Comparison of ENCODE assay signal across 8 mouse cellular contexts in genomic region chr11:98338507-98338961, GRCm38 (mm10). TPM values are rescaled to one million over a fixed set of nuclear protein-coding genes. Genes with fewer than 3 reads are reported as not detected.
DNase-seq lines count a peak whose midpoint lies in the region; ATAC-seq and TF ChIP-seq lines count a peak whose summit lies in the region.

No protein-coding gene starts in this region.

- H3K36me3 ChIP-seq in kidney, embryonic 14.5 days (ENCODE audit: control insufficient read depth, insufficient read depth, low read length) = no peaks in the 10 kb centered on the region
- H3K36me3 ChIP-seq in liver, embryonic 15.5 days (replicated peaks) = no peaks in the 10 kb centered on the region

- no peaks in the 10 kb centered on the region for H3K9me3 ChIP-seq in kidney, embryonic 14.5 days (ENCODE audit: control insufficient read depth, low read length)
- H3K9me3 ChIP-seq in liver, embryonic 15.5 days (replicated peaks) = no peaks in the 10 kb centered on the region

- WGBS in kidney, embryonic 14.5 days = under 1% methylated on average over 38 of the region's 57 CpGs
- WGBS in liver, embryonic 15.5 days (ENCODE audit: insufficient replicate concordance) = 1% methylated on average over 46 of the region's 57 CpGs

- peaks cover 29% of the 10 kb centered on the region for H3K4me1 ChIP-seq in kidney, embryonic 14.5 days (ENCODE audit: control insufficient read depth, insufficient read depth, low read length)
- H3K4me1 ChIP-seq in liver, embryonic 15.5 days (replicated peaks) = peaks cover 27% of the 10 kb centered on the region

- peaks cover 91% of the 10 kb centered on the region for H3K27me3 ChIP-seq in kidney, embryonic 14.5 days (ENCODE audit: control insufficient read depth, insufficient read depth, low read length)
- H3K27me3 ChIP-seq in liver, embryonic 15.5 days = peaks cover 97% of the 10 kb centered on the region

- H3K9ac ChIP-seq in kidney, embryonic 14.5 days (ENCODE audit: low read depth, low read length) = peak overlapping the region; percentile 52; the same call in 1 of the 2 replicates
- H3K9ac ChIP-seq in liver, embryonic 15.5 days = no peak overlapping the region

- no peak for TF ChIP-seq POLR2A in brain, embryonic 14.5 days (IDR thresholded peaks at IDR 0.05; ENCODE audit: borderline replicate concordance, extremely low read depth, insufficient read depth, insufficient read length, poor library complexity, severe bottlenecking)

- DNase-seq in layer of hippocampus, adult 18-20 months (ENCODE audit: low spot score in 2 of 2) = peak; percentile 79 to 82
- DNase-seq in layer of hippocampus, adult 9-11 months = no peak
- DNase-seq in brain, embryonic 14.5 days (ENCODE audit: low read depth) = peak; percentile 87
- DNase-seq in frontal cortex, adult 2 months (ENCODE audit: extremely low spot score in 1 of 2, low spot score in 1 of 2) = peak; percentile 56 to 90
- DNase-seq in right cerebral cortex, adult 2 months (ENCODE audit: low spot score in 2 of 2) = peak; percentile 80 to 82

- no peak overlapping the region for H3K27ac ChIP-seq in kidney, embryonic 14.5 days (ENCODE audit: low read depth, low read length)
- H3K27ac ChIP-seq in liver, embryonic 15.5 days (replicated peaks) = no peak overlapping the region

- peak overlapping the region; percentile 55 for H3K4me3 ChIP-seq in kidney, embryonic 14.5 days (ENCODE audit: low read length)
- H3K4me3 ChIP-seq in liver, embryonic 15.5 days (replicated peaks) = peak overlapping the region; percentile 42

- TF ChIP-seq CTCF in brain, embryonic 14.5 days (IDR thresholded peaks at IDR 0.05; ENCODE audit: borderline replicate concordance, extremely low read depth, insufficient read depth, insufficient read length) = no peak

- peak overlapping the region; percentile 98 for H3K4me2 ChIP-seq in kidney, embryonic 14.5 days (replicated peaks; ENCODE audit: low read depth, low read length)
- peak overlapping the region; percentile 65 for H3K4me2 ChIP-seq in liver, embryonic 15.5 days

- no peak for ATAC-seq in kidney, embryonic 14.5 days (ENCODE audit: low FRiP score, low TSS enrichment)
- no peak for ATAC-seq in liver, embryonic 15.5 days (ENCODE audit: insufficient read depth)
- no peak for ATAC-seq in granulocyte monocyte progenitor cell, adult 5-6 weeks (replicated peaks; ENCODE audit: poor library complexity, severe bottlenecking)

RNA-seq across cellular contexts. Expression of gene Neurod2, which starts 9.1 kb away (rescaled TPM):
- total RNA-seq in layer of hippocampus, adult 18-20 months (2021) = 100 to 1,000 TPM; 158 to 159 TPM
- 52.0 and 101 TPM in 2 replicates for polyA plus RNA-seq in brain, embryonic 14.5 days (2012; rRNA removed)
- polyA plus RNA-seq in frontal cortex, adult 2 months (2012; rRNA removed) = 33.9 and 34.2 TPM in 2 replicates
- polyA plus RNA-seq in kidney, embryonic 14.5 days (2014; fragmentation: Nextera tagmentation; extraction: Ambion mirVana) = not detected in 2 replicates
- polyA plus RNA-seq in liver, embryonic 15.5 days (2015; fragmentation: Nextera tagmentation; extraction: Ambion mirVana) = not detected in 2 replicates
- not detected in 2 replicates for total RNA-seq in granulocyte monocyte progenitor cell, adult 5-6 weeks (2014; fragmentation: Nextera tagmentation)
- not detected in 2 replicates for total RNA-seq in granulocyte monocyte progenitor cell, adult 5-6 weeks (2017)

RNA-seq across cellular contexts. Expression of gene Ppp1r1b, which starts 9.7 kb away (rescaled TPM):
- 10 to 100 TPM; 59.9 to 65.4 TPM for total RNA-seq in layer of hippocampus, adult 18-20 months (2021)
- polyA plus RNA-seq in brain, embryonic 14.5 days (2012; rRNA removed) = 6.9 and 18.2 TPM in 2 replicates
- polyA plus RNA-seq in frontal cortex, adult 2 months (2012; rRNA removed) = 104 and 156 TPM in 2 replicates
- polyA plus RNA-seq in kidney, embryonic 14.5 days (2014; fragmentation: Nextera tagmentation; extraction: Ambion mirVana) = 0.87 and 1.7 TPM in 2 replicates
- 0.59 and 0.93 TPM in 2 replicates for polyA plus RNA-seq in liver, embryonic 15.5 days (2015; fragmentation: Nextera tagmentation; extraction: Ambion mirVana)
- not detected in 2 replicates for total RNA-seq in granulocyte monocyte progenitor cell, adult 5-6 weeks (2014; fragmentation: Nextera tagmentation)
- total RNA-seq in granulocyte monocyte progenitor cell, adult 5-6 weeks (2017) = not detected in 2 replicates

RNA-seq across cellular contexts. Expression of gene Stard3, which starts 19.6 kb away (rescaled TPM):
- total RNA-seq in layer of hippocampus, adult 18-20 months (2021) = 10 to 100 TPM; 35.3 to 36.7 TPM
- polyA plus RNA-seq in brain, embryonic 14.5 days (2012; rRNA removed) = 66.1 and 124 TPM in 2 replicates
- polyA plus RNA-seq in frontal cortex, adult 2 months (2012; rRNA removed) = 52.3 and 59.1 TPM in 2 replicates
- polyA plus RNA-seq in kidney, embryonic 14.5 days (2014; fragmentation: Nextera tagmentation; extraction: Ambion mirVana) = 34.9 and 42.0 TPM in 2 replicates
- 16.4 and 19.6 TPM in 2 replicates for polyA plus RNA-seq in liver, embryonic 15.5 days (2015; fragmentation: Nextera tagmentation; extraction: Ambion mirVana)
- 18.4 and 24.9 TPM in 2 replicates for total RNA-seq in granulocyte monocyte progenitor cell, adult 5-6 weeks (2014; fragmentation: Nextera tagmentation)
- 18.2 and 27.8 TPM in 2 replicates for total RNA-seq in granulocyte monocyte progenitor cell, adult 5-6 weeks (2017)

RNA-seq across cellular contexts. Expression of gene Tcap, which starts 45.1 kb away (rescaled TPM):
- total RNA-seq in layer of hippocampus, adult 18-20 months (2021) = under 1 TPM; 0.92 to 0.96 TPM
- 0.38 and 0.48 TPM in 2 replicates for polyA plus RNA-seq in brain, embryonic 14.5 days (2012; rRNA removed)
- 9.7 and 14.2 TPM in 2 replicates for polyA plus RNA-seq in frontal cortex, adult 2 months (2012; rRNA removed)
- polyA plus RNA-seq in kidney, embryonic 14.5 days (2014; fragmentation: Nextera tagmentation; extraction: Ambion mirVana) = 1.3 and 2.3 TPM in 2 replicates
- 1.1 and 1.7 TPM in 2 replicates for polyA plus RNA-seq in liver, embryonic 15.5 days (2015; fragmentation: Nextera tagmentation; extraction: Ambion mirVana)
- not detected in 2 replicates for total RNA-seq in granulocyte monocyte progenitor cell, adult 5-6 weeks (2014; fragmentation: Nextera tagmentation)
- total RNA-seq in granulocyte monocyte progenitor cell, adult 5-6 weeks (2017) = not detected in 2 replicates

RNA-seq across cellular contexts. Expression of gene Pnmt, which starts 47.7 kb away (rescaled TPM):
- under 1 TPM in 1 of 2 experiments, not detected in 1; 0.37 TPM for total RNA-seq in layer of hippocampus, adult 18-20 months (2021)
- polyA plus RNA-seq in brain, embryonic 14.5 days (2012; rRNA removed) = 0.88 and 1.6 TPM in 2 replicates
- polyA plus RNA-seq in frontal cortex, adult 2 months (2012; rRNA removed) = 0.84 and 1.1 TPM in 2 replicates
- polyA plus RNA-seq in kidney, embryonic 14.5 days (2014; fragmentation: Nextera tagmentation; extraction: Ambion mirVana) = 0.84 and 2.2 TPM in 2 replicates
- polyA plus RNA-seq in liver, embryonic 15.5 days (2015; fragmentation: Nextera tagmentation; extraction: Ambion mirVana) = not detected in 2 replicates
- total RNA-seq in granulocyte monocyte progenitor cell, adult 5-6 weeks (2014; fragmentation: Nextera tagmentation) = not detected in 2 replicates
- not detected in 2 replicates for total RNA-seq in granulocyte monocyte progenitor cell, adult 5-6 weeks (2017)

Comparison
In these comparisons a context has a peak if more than half of its experiments do, and no peak if none do; other contexts are left out.
1. RNA of gene Neurod2, which starts 9.1 kb away (polyA plus RNA-seq): 52.0 to 101 TPM in brain, embryonic 14.5 days and 33.9 to 34.2 TPM in frontal cortex, adult 2 months; not detected in kidney, embryonic 14.5 days and not detected in liver, embryonic 15.5 days; every median in the first group is over 10 times any median in the second.